Mouse (Mus musculus) erythroblast, adult 5-6 weeks (primary cell): Measurements from ENCODE around the gene Fbxl19. TPM values are rescaled to one million over a fixed set of nuclear protein-coding genes. Genes with fewer than 3 reads are reported as not detected.

ENCODE experiments used
- total RNA-seq, 2 experiments: library from RNA; stranded (forward) in 1 of 2; stranded (reverse) in 1 of 2; fragments of 150-400 nt in 1 of 2; fragments of 200-764, 138-1000 nt in 1 of 2; gene quantifications; 2 replicates each; pipeline versions ENCODE4 v1.2.3 to v1.2.4; 2015 to 2017; ENCODE audit warnings: low replicate concordance in 2 of 2

The Fbxl19 gene
- total RNA-seq, 2 experiments from 2014 or later, result 6.0 to 6.2 TPM

Other genes with a start within 250 kb of the Fbxl19 start
- 51.9 and 52.5 TPM in 2 replicates for gene Srcap, start 232.6 kb upstream of the Fbxl19 start, total RNA-seq (2015; ENCODE audit: low replicate concordance)
- gene Srcap, start 232.6 kb upstream of the Fbxl19 start, total RNA-seq (2017; ENCODE audit: low replicate concordance), result 59.9 and 65.1 TPM in 2 replicates
- gene Gm42715, start 225.0 kb upstream of the Fbxl19 start, total RNA-seq (2015; ENCODE audit: low replicate concordance), result 27.9 and 44.5 TPM in 2 replicates
- 17.4 and 34.6 TPM in 2 replicates for gene Gm42715, start 225.0 kb upstream of the Fbxl19 start, total RNA-seq (2017; ENCODE audit: low replicate concordance)
- 1.7 TPM in 1 of 2 replicates, not detected in the other for gene Tmem265, start 183.2 kb upstream of the Fbxl19 start, total RNA-seq (2015; ENCODE audit: low replicate concordance)
- gene Tmem265, start 183.2 kb upstream of the Fbxl19 start, total RNA-seq (2017; ENCODE audit: low replicate concordance), result not detected in 2 replicates
- 35.1 and 44.2 TPM in 2 replicates for gene Phkg2, start 171.2 kb upstream of the Fbxl19 start, total RNA-seq (2015; ENCODE audit: low replicate concordance)
- 16.2 and 40.8 TPM in 2 replicates for gene Phkg2, start 171.2 kb upstream of the Fbxl19 start, total RNA-seq (2017; ENCODE audit: low replicate concordance)
- 4.0 and 14.0 TPM in 2 replicates for gene Ccdc189, start 155.9 kb upstream of the Fbxl19 start, total RNA-seq (2015; ENCODE audit: low replicate concordance)
- 26.1 and 31.4 TPM in 2 replicates for gene Ccdc189, start 155.9 kb upstream of the Fbxl19 start, total RNA-seq (2017; ENCODE audit: low replicate concordance)
- gene Rnf40, start 155.8 kb upstream of the Fbxl19 start, total RNA-seq (2015; ENCODE audit: low replicate concordance), result 17.1 and 18.1 TPM in 2 replicates
- 41.8 and 86.0 TPM in 2 replicates for gene Rnf40, start 155.8 kb upstream of the Fbxl19 start, total RNA-seq (2017; ENCODE audit: low replicate concordance)
- gene Zfp629, start 128.7 kb upstream of the Fbxl19 start, total RNA-seq (2015; ENCODE audit: low replicate concordance), result 0.77 and 0.84 TPM in 2 replicates
- 2.0 and 3.2 TPM in 2 replicates for gene Zfp629, start 128.7 kb upstream of the Fbxl19 start, total RNA-seq (2017; ENCODE audit: low replicate concordance)
- 28.8 and 41.3 TPM in 2 replicates for gene Bcl7c, start 35.6 kb upstream of the Fbxl19 start, total RNA-seq (2015; ENCODE audit: low replicate concordance)
- gene Bcl7c, start 35.6 kb upstream of the Fbxl19 start, total RNA-seq (2017; ENCODE audit: low replicate concordance), result 3.8 and 4.3 TPM in 2 replicates
- 0.63 TPM in 1 of 2 replicates, not detected in the other for gene Ctf1, start 31.8 kb upstream of the Fbxl19 start, total RNA-seq (2015; ENCODE audit: low replicate concordance)
- not detected in 2 replicates for gene Ctf1, start 31.8 kb upstream of the Fbxl19 start, total RNA-seq (2017; ENCODE audit: low replicate concordance)
- gene Ctf2, start 12.4 kb upstream of the Fbxl19 start, total RNA-seq (2015; ENCODE audit: low replicate concordance), result not detected in 2 replicates
- gene Ctf2, start 12.4 kb upstream of the Fbxl19 start, total RNA-seq (2017; ENCODE audit: low replicate concordance), result not detected in 2 replicates
- 2.9 and 9.0 TPM in 2 replicates for gene Orai3, start 25.3 kb downstream of the Fbxl19 start, total RNA-seq (2015; ENCODE audit: low replicate concordance)
- gene Orai3, start 25.3 kb downstream of the Fbxl19 start, total RNA-seq (2017; ENCODE audit: low replicate concordance), result 5.7 and 9.8 TPM in 2 replicates
- gene Setd1a, start 32.1 kb downstream of the Fbxl19 start, total RNA-seq (2015; ENCODE audit: low replicate concordance), result 3.8 and 18.2 TPM in 2 replicates
- gene Setd1a, start 32.1 kb downstream of the Fbxl19 start, total RNA-seq (2017; ENCODE audit: low replicate concordance), result 8.9 and 11.3 TPM in 2 replicates
- gene Gm49388, start 41.1 kb downstream of the Fbxl19 start, total RNA-seq (2015; ENCODE audit: low replicate concordance), result 7.5 TPM in 1 of 2 replicates, not detected in the other
- 2.0 and 5.3 TPM in 2 replicates for gene Gm49388, start 41.1 kb downstream of the Fbxl19 start, total RNA-seq (2017; ENCODE audit: low replicate concordance)
- gene Hsd3b7, start 56.1 kb downstream of the Fbxl19 start, total RNA-seq (2015; ENCODE audit: low replicate concordance), result 2.7 and 9.2 TPM in 2 replicates
- gene Hsd3b7, start 56.1 kb downstream of the Fbxl19 start, total RNA-seq (2017; ENCODE audit: low replicate concordance), result 3.8 and 4.3 TPM in 2 replicates
- gene Stx4a, start 79.8 kb downstream of the Fbxl19 start, total RNA-seq (2015; ENCODE audit: low replicate concordance), result 9.8 and 24.9 TPM in 2 replicates
- gene Stx4a, start 79.8 kb downstream of the Fbxl19 start, total RNA-seq (2017; ENCODE audit: low replicate concordance), result 17.0 and 17.9 TPM in 2 replicates
- not detected in 2 replicates for gene Stx1b, start 80.0 kb downstream of the Fbxl19 start, total RNA-seq (2015; ENCODE audit: low replicate concordance)
- gene Stx1b, start 80.0 kb downstream of the Fbxl19 start, total RNA-seq (2017; ENCODE audit: low replicate concordance), result not detected in 2 replicates
- 6.7 and 11.1 TPM in 2 replicates for gene Zfp646, start 131.7 kb downstream of the Fbxl19 start, total RNA-seq (2015; ENCODE audit: low replicate concordance)
- gene Zfp646, start 131.7 kb downstream of the Fbxl19 start, total RNA-seq (2017; ENCODE audit: low replicate concordance), result 14.4 and 15.4 TPM in 2 replicates
- gene Zfp668, start 132.3 kb downstream of the Fbxl19 start, total RNA-seq (2015; ENCODE audit: low replicate concordance), result 1.5 and 6.1 TPM in 2 replicates
- 2.3 and 7.4 TPM in 2 replicates for gene Zfp668, start 132.3 kb downstream of the Fbxl19 start, total RNA-seq (2017; ENCODE audit: low replicate concordance)
- not detected in 2 replicates for gene Prss53, start 146.4 kb downstream of the Fbxl19 start, total RNA-seq (2015; ENCODE audit: low replicate concordance)
- not detected in 2 replicates for gene Prss53, start 146.4 kb downstream of the Fbxl19 start, total RNA-seq (2017; ENCODE audit: low replicate concordance)
- not detected in 2 replicates for gene Gm21974, start 150.9 kb downstream of the Fbxl19 start, total RNA-seq (2015; ENCODE audit: low replicate concordance)
- gene Gm21974, start 150.9 kb downstream of the Fbxl19 start, total RNA-seq (2017; ENCODE audit: low replicate concordance), result not detected in 2 replicates
- 9.8 and 25.7 TPM in 2 replicates for gene Vkorc1, start 151.1 kb downstream of the Fbxl19 start, total RNA-seq (2015; ENCODE audit: low replicate concordance)
- gene Vkorc1, start 151.1 kb downstream of the Fbxl19 start, total RNA-seq (2017; ENCODE audit: low replicate concordance), result 0.94 and 2.5 TPM in 2 replicates
- 25.1 and 43.8 TPM in 2 replicates for gene Bckdk, start 159.5 kb downstream of the Fbxl19 start, total RNA-seq (2015; ENCODE audit: low replicate concordance)
- gene Bckdk, start 159.5 kb downstream of the Fbxl19 start, total RNA-seq (2017; ENCODE audit: low replicate concordance), result 12.5 and 12.9 TPM in 2 replicates
- 3.5 and 4.4 TPM in 2 replicates for gene Kat8, start 168.0 kb downstream of the Fbxl19 start, total RNA-seq (2015; ENCODE audit: low replicate concordance)
- gene Kat8, start 168.0 kb downstream of the Fbxl19 start, total RNA-seq (2017; ENCODE audit: low replicate concordance), result 9.5 and 16.4 TPM in 2 replicates
- not detected in 2 replicates for gene Prss8, start 185.6 kb downstream of the Fbxl19 start, total RNA-seq (2015; ENCODE audit: low replicate concordance)
- not detected in 2 replicates for gene Prss8, start 185.6 kb downstream of the Fbxl19 start, total RNA-seq (2017; ENCODE audit: low replicate concordance)
- gene Prss36, start 202.2 kb downstream of the Fbxl19 start, total RNA-seq (2015; ENCODE audit: low replicate concordance), result not detected in 2 replicates
- gene Prss36, start 202.2 kb downstream of the Fbxl19 start, total RNA-seq (2017; ENCODE audit: low replicate concordance), result not detected in 2 replicates
- 59.6 and 159 TPM in 2 replicates for gene Fus, start 222.9 kb downstream of the Fbxl19 start, total RNA-seq (2015; ENCODE audit: low replicate concordance)
- 19.3 and 43.4 TPM in 2 replicates for gene Fus, start 222.9 kb downstream of the Fbxl19 start, total RNA-seq (2017; ENCODE audit: low replicate concordance)
- gene Pycard, start 249.3 kb downstream of the Fbxl19 start, total RNA-seq (2015; ENCODE audit: low replicate concordance), result 33.6 and 42.6 TPM in 2 replicates
- 3.2 and 3.3 TPM in 2 replicates for gene Pycard, start 249.3 kb downstream of the Fbxl19 start, total RNA-seq (2017; ENCODE audit: low replicate concordance)